Comparison of ENCODE assay signal across 24 mouse cellular contexts in the genomic region with DNA sequence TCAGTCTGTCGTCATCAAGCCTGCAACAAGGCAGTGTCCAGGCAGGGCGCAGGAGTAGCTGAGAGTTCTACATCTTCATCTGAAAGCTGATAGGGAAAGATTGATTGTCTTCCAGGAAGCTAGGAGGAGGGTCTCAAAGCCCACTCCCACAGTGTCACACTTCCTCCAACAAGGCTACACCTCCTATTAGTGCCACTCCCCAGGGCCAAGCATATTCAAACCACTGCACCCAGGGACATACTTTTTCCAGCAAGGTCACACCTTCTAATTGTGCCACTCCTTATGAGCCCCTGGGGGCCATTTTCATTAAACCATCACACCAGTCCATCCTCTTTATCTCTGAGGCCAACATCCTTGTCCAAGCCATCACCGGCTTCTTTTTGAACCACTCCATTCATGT.
"Had no signal": no experiment of that assay in that cellular context is flagged by ENCODE, and none has a peak within 500 bp of the region (broad histone marks: within the 10 kb centered on the region; RNA-seq: fewer than 3 reads in every experiment).

No protein-coding gene starts in this region.

- H3K9ac ChIP-seq: heart, embryonic 13.5 days; heart, embryonic 15.5 days; hindbrain, embryonic 13.5 days; hindbrain, embryonic 15.5 days; limb, embryonic 13.5 days; limb, embryonic 15.5 days; liver, embryonic 12.5 days; liver, embryonic 14.5 days had no signal

- H3K4me1 ChIP-seq: heart, embryonic 15.5 days; limb, embryonic 15.5 days; liver, embryonic 12.5 days had no signal

- H3K36me3 ChIP-seq: heart, embryonic 13.5 days; heart, embryonic 15.5 days; hindbrain, embryonic 13.5 days; hindbrain, embryonic 15.5 days; limb, embryonic 13.5 days; limb, embryonic 15.5 days; liver, embryonic 12.5 days had no signal

- ATAC-seq: hindbrain, postnatal 0 days; intestine, embryonic 16.5 days; liver, embryonic 12.5 days had no signal

- H3K27ac ChIP-seq: gastrocnemius, adult 2 months; heart, adult 2 months; heart, embryonic 13.5 days; heart, embryonic 15.5 days; hindbrain, embryonic 13.5 days; hindbrain, embryonic 15.5 days; hindbrain, postnatal 0 days; layer of hippocampus, adult 2 months; limb, embryonic 13.5 days; limb, embryonic 15.5 days; liver, embryonic 12.5 days; liver, embryonic 14.5 days had no signal

- H3K4me2 ChIP-seq: heart, embryonic 11.5 days; heart, embryonic 13.5 days; heart, embryonic 15.5 days; hindbrain, embryonic 13.5 days; hindbrain, embryonic 15.5 days; limb, embryonic 13.5 days; limb, embryonic 15.5 days; liver, embryonic 12.5 days had no signal

- DNase-seq: gastrocnemius, adult 2 months; gastrocnemius, postnatal 10 days; gastrocnemius, postnatal 25 days; heart, adult 2 months; heart, postnatal 14 days; heart, postnatal 36 days; kidney, adult 11 months; kidney, adult 8-10 months; kidney, postnatal 10 days; kidney, postnatal 25 days; kidney, postnatal 4 days; left cerebral cortex, postnatal 4 days had no signal

- H3K4me3 ChIP-seq: gastrocnemius, adult 2 months; heart, adult 2 months; heart, embryonic 13.5 days; heart, embryonic 15.5 days; hindbrain, embryonic 13.5 days; hindbrain, embryonic 15.5 days; layer of hippocampus, adult 2 months; limb, embryonic 13.5 days; limb, embryonic 15.5 days; liver, embryonic 12.5 days had no signal

- H3K9me3 ChIP-seq: heart, embryonic 13.5 days; heart, embryonic 15.5 days; hindbrain, embryonic 13.5 days; hindbrain, embryonic 15.5 days; limb, embryonic 13.5 days; limb, embryonic 15.5 days; liver, embryonic 12.5 days had no signal

- H3K27me3 ChIP-seq: heart, embryonic 15.5 days; hindbrain, embryonic 13.5 days; hindbrain, embryonic 15.5 days; limb, embryonic 13.5 days; limb, embryonic 15.5 days; liver, embryonic 12.5 days had no signal
